Mouse (Mus musculus) heart, postnatal 0 days (tissue): ENCODE measurements at regions not wholly inside any gene's neighbourhood (a gene's known extent, or its start where the extent isn't known, plus 50 kb on each side); places are given as distances from the start of the nearest gene placed in this dataset.

Experiments
- CTCF ChIP-seq: IDR thresholded peaks from 2 replicates; pipeline ENCODE4 v1.5.1; 2016; ENCODE audit warnings: antibody characterized with exemption, control low read depth, low read depth
- EP300 ChIP-seq: IDR thresholded peaks from 2 replicates; pipeline ENCODE4 v1.6.1; 2016; ENCODE audit warnings: antibody characterized with exemption, low read depth

DNA sequence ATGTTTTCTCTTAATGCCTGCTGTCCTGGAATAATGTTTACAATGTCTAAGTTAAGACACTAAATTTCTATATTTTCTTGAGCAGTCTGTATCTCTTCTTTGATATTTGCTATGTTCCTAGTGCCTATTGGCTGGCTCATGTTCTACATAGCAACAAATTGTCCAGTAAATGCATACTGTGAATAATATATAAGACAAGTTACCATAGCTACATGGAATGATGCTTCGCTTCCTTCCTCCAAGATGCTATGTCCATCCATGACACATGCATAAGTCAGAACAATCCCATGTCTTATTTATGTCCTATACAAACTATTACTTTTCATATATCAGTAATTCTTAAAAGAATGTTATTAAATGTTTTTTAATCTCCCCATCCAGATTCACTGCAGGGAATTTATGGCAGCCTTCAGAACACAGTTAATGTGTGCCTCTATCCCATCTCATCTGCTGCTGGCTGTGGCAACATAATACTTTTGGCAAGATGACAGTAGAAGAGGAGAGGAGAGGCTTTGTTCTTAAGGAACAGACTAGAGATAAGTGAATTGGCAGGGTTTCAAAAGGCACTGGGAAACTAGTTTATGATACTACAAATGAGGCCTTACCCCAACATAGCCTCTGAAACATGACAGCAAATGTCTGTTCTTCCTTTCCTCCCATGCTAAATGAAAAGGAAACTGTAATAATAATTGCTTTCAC is 676.9 kb upstream of the 2610301B20Rik start:
- TF ChIP-seq EP300: no peak
- TF ChIP-seq CTCF: no peak
